Mouse (Mus musculus): ENCODE results near the gene Aox2.

The Aox2 gene

GRCm38 (mm10) chr1:58278026-58278425 lies at the start of gene Aox2:
Gene Aox2, plus strand, starts transcription at chr1:58278326.
- DNase-seq: no peak

GRCm38 (mm10) chr1:58228916-58229315 lies 49.2 kb upstream of the Aox2 start:
- no peak for DNase-seq

- DNase-seq: no peak
Measured at GRCm38 (mm10) chr1:58229774-58230173, 48.4 kb upstream of the Aox2 start.

- no peak for DNase-seq
Measured at GRCm38 (mm10) chr1:58230542-58230941, 47.6 kb upstream of the Aox2 start.

DNA sequence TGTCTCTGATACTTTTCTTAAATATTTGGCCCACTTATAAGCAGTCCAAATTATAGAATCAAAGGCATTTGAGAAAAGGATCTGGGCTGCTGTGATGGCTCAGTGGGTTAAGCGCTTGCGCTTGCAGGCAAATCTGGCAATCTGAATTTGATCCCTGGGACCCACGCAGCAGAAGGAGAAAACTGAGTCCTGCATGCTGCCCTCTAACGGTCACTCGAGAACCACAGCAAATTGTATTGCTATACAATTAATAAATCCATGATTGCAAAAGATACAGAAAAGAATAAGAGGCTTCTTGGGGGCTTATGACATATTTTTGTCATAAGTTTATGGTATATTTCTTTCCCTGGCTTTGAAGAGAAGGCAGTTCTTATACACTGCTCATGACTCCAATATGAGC lies 42.7 kb upstream of the Aox2 start:
- no peak for DNase-seq

DNA sequence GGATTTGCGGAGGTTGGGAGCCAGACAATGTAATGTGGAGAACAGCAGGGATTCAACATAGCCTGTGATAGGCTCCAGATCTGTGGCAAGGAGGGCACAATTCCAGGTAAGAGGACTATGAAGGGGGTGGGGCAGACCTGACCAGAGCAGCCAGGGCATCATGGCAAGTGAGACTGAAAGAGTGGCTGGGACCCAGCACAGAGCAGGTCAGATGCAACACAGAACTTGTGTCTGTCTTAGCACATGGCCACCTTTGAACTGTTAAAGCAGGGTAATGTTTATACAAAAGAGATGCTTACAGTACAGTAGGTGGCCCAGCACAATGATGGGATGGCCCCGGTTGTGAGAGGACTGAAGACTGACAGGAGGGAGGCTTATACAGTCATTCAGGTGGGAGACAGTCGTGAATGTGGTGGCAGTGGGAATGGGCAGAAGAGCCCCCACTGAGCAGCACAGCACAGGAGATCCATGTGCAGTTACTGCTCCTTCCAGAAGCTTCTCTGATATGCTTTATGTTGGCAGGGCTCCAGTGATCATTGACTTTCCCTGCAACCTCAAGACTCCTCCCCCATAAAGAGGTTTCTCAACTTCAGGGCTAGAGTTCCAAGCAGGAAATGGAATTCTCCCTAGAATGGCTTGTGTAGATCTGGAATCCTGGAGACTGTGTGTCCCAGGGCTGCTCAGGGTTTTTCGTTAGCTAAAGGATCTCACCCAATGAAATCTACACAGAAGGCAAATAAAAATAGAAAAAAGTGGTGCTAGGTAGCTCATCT lies 40.4 kb upstream of the Aox2 start:
- no peak for DNase-seq

DNA sequence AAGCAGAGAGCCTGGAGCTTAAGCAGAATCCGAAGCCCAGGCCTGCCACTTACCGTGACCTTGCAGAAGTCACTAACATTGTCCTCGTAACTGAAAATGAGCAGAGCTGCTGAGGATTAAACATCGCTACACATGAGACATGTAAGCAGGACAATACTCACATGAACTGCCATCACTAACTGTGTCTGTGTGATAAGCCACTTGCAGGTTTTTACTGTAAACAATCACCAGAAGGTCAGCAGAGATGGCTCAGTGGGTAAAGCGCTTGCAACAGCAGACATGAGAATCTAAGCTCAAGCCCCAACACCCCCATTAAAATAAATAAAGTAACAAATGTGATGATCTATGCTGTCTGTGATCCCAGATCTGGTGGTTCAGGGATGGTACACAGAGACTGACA lies 39.7 kb upstream of the Aox2 start:
- DNase-seq: no peak

DNA sequence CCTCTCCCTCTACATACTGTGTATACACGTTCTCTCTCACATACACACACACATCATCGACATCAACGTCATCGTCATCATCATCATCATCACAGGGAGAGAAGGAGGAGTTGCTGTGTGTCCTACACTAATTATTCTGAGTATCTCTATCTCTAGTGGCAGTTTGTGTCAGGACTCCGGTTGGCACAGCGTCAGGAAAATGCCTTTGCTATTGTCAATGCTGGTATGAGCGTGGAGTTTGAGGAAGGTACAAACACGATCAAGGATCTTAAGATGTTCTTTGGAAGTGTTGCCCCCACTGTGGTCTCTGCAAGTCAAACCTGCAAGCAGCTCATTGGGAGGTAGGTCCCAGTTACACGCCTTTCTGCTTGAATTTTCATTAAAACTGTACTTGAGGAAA lies 39.2 kb upstream of the Aox2 start:
- DNase-seq: no peak

- no peak for DNase-seq
Measured at GRCm38 (mm10) chr1:58240347-58240746, 37.8 kb upstream of the Aox2 start.

DNA sequence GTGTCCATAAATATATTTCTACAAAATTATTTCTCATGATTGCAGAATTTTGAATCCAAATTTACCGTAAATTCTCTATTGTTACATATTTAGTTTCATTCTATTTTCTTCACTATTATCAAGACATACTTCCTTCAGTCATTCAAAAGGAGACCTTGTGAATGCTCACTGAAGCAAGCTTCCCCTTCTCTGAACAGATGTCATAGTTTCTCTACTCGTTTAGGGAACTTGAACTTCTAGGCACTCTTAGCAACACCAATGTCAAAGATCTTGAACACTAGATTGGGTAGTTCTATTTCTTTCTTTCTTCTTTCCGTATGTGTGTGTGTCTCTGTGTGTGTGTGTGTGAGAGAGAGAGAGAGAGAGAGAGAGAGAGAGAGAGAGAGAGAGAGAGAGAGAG lies 33.6 kb upstream of the Aox2 start:
- DNase-seq: no peak

DNA sequence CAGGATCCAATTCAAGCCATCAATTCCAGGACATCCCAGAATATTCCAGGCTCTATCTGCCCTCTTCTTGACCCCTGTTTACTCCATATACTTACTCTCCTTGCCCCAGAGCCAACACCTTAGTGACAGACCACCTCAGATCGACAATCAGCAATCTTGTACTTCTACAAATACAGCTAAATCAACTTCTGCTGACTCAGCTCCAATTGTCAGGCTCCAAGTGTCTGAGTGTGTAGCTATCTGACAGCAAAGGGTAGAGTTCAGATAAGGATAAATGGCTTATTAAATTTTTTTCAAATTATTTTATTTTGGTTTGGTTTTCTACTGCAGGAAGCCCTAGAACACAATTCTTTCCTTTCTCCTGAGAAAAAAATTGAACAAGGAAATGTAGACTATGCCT lies 29.6 kb upstream of the Aox2 start:
- DNase-seq: no peak

DNA sequence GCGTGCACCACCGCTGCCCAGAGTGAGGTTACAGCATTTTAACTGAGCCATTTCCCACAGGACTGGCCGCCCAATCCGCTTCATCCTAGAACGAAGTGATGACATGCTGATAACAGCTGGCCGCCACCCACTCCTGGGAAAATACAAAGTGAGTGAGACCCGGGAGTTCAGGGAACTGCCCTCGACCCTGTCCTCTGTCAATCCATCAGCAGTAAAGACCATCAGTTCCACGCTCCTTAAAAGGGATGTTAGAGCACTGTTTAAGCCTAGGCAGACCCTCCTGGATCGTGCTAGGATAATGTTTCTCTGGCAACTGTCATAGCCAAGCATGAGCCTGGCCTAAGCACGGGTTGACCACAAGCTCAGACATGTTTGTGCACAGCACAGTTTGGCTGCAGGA lies 24.7 kb upstream of the Aox2 start:
- no peak for DNase-seq

GRCm38 (mm10) chr1:58257195-58257991 lies 20.7 kb upstream of the Aox2 start:
- no peak for DNase-seq

- no peak for DNase-seq
Measured at GRCm38 (mm10) chr1:58260311-58260710, 17.8 kb upstream of the Aox2 start.

GRCm38 (mm10) chr1:58268231-58268630 lies 9.9 kb upstream of the Aox2 start:
- no peak for DNase-seq

GRCm38 (mm10) chr1:58270807-58271569 lies 7.1 kb upstream of the Aox2 start:
- peak in 1 of 2 experiments; percentile 18 for DNase-seq

DNA sequence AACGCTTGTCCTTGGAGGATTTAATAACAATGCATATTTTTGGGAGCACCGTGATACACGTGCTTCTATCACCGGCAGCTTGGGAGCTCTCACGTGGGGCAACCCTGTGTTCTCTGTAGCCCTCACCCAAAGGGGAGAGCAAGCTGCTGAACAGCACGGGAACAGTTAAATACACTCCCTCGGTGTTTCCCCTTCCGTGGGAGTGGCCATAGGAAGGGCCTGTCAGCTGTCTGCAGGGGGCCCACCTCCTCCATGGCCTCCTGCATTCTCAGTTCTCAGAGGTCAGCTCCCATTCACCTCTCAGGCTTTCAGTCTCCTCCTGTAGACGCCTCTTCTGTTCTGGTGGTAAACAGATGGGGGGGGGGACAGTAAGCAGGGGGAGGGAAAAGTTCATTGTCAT lies 2.2 kb upstream of the Aox2 start:
- no peak for DNase-seq

DNA sequence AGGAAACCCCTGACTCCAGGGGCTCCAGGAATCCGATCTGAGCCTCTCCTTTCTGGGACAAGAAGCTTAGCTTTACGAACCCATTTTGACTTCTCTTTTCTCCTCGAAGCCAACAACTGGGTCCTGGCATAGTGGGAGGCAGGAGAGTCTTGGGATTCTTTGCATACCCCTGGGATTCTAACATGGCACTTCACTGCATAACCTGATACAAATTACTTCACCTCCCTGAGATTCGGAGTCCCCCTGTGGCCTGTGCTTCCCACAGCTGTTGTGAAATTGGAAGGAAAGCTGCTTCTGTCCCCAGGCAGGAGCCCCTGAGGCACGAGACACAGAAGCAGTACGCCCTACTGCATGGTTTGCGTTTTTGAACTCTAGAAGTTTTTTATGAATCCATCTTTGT lies 387 bp downstream of the Aox2 start:
- no peak for DNase-seq

DNA sequence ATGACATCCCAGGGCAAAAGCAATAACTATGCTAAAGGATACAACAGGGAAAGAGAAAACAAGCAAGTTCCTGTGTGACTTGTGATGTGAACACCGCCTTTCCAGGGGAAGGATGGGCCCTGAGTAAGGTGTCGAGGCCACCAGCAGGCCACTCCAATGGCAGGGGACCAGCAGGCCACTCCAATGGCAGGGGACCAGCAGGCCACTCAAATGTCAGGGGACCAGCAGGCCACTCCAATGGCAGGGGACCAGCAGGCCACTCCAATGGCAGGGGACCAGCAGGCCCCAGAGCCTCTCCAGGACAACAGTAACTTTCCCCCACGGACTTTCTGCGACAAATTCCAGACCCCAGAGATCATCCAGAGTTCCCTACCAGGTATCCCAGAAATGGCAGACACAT lies 2.3 kb downstream of the Aox2 start:
- no peak for DNase-seq

- DNase-seq: no peak
Measured at GRCm38 (mm10) chr1:58280939-58281624, 3.0 kb downstream of the Aox2 start.

DNA sequence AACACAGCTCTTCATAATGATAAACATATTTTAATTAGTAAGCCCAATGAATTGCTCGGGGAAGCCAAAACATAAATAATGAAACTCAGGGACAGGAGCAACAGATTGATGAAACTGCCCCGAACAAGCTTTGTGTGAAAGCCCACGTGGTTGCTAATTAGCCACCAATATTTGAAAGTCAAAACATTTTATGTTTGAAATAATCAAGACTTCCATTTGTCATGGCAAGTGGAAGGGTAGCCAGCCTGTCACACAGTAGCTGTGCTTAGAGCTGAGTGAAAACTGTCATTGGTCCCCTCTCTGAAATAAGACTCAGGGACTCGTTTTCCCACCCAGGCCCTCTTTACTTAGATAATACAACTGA lies 3.5 kb downstream of the Aox2 start:
- no peak for DNase-seq

DNA sequence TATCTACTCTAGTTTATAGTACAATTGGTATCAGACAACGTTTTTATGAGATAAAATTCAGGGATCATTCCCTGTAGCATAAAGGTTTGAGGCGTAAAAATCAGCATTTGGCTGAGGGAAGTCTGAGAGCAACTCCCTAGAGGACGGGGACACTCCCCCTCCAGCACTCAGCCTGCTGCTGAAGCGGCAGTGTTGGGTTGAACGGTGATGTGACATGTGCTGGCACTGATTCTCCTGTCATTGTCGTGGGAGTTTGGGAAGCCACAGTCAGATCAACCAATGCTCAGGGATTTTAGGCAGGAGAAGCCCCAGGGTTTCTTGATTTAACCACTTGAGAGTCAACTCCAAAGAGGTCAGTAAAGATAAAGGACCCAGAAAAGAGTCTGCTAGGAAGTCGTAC lies 6.4 kb downstream of the Aox2 start:
- DNase-seq: no peak

GRCm38 (mm10) chr1:58288091-58288490 lies 10.0 kb downstream of the Aox2 start:
- DNase-seq: no peak

Data from spleen, adult 18-20 months (tissue).